Mouse (Mus musculus): ENCODE measurements around the gene Tmed2.
"Not testable (repeated sequence)": the region's sequence is repeated elsewhere in the genome, so short reads cannot be mapped to it uniquely, and the experiment has no call there.

Tmed2 gene

GRCm38 (mm10) chr5:124553607-124554006 is 13.1 kb downstream of the Tmed2 start:
- in situ Hi-C loops (cut with MboI, MseI), result no loop called here

- in situ Hi-C loops (cut with MboI, MseI), result no loop called here
Measured at GRCm38 (mm10) chr5:124555145-124555544, 14.7 kb downstream of the Tmed2 start.

- in situ Hi-C loops (cut with MboI, MseI), result no loop called here
Measured at GRCm38 (mm10) chr5:124571068-124571467, 30.6 kb downstream of the Tmed2 start.

GRCm38 (mm10) chr5:124575467-124575866 is 35.0 kb downstream of the Tmed2 start:
- in situ Hi-C loops (cut with MboI, MseI), result no loop called here

GRCm38 (mm10) chr5:124578633-124579317 is 38.3 kb downstream of the Tmed2 start, which contains the start of the genes Eif2b1 and Gtf2h3:
TSS of gene Eif2b1 (minus strand) at chr5:124579131.
TSS of gene Gtf2h3 (plus strand) at chr5:124579140.
- in situ Hi-C loops (cut with MboI, MseI), result no loop called here

- in situ Hi-C loops (cut with MboI, MseI), result no loop called here
Measured at GRCm38 (mm10) chr5:124582515-124582914, 42.0 kb downstream of the Tmed2 start.

GRCm38 (mm10) chr5:124592768-124593167 is 52.3 kb downstream of the Tmed2 start:
- in situ Hi-C loops (cut with MboI, MseI), result no loop called here

GRCm38 (mm10) chr5:124598224-124599174 is 58.0 kb downstream of the Tmed2 start:
- in situ Hi-C loops (cut with MboI, MseI), result no loop called here

- in situ Hi-C loops (cut with MboI, MseI), result not testable (repeated sequence)
Measured at GRCm38 (mm10) chr5:124599726-124600125, 59.2 kb downstream of the Tmed2 start.

Measured in T-helper 2 cell (primary cell).